Mouse (Mus musculus) heart, postnatal 10 days (tissue): ENCODE results near the gene Hmg20b. TPM values are rescaled to one million over a fixed set of nuclear protein-coding genes. Genes with fewer than 3 reads are reported as not detected.

Source experiments
- microRNA-seq, 2 experiments: library from miRNA; unstranded; fragments of <30 nt; microRNA quantifications; one replicate each; pipeline ENCODE4 v1.2.0; 2022
- total RNA-seq, 2 experiments: library from RNA; stranded (reverse); gene quantifications; 2 replicates each; pipeline ENCODE4 v1.2.3; 2021

Gene Hmg20b
- total RNA-seq, 2 experiments from 2014 or later = 88.1 to 105 TPM

Small RNA genes within 50 kb of the gene (microRNA-seq; reads per million reads assigned to microRNA genes)
- 0.24 to 0.70 reads per million in 2 experiments for gene Mir6913

Other genes with a start within 250 kb of the Hmg20b start
- gene Map2k2, start 244.6 kb downstream of the Hmg20b start, total RNA-seq = 100 to 1,000 TPM; 129 to 131 TPM
- gene Zbtb7a, start 215.3 kb downstream of the Hmg20b start, total RNA-seq = 10 to 100 TPM; 43.7 to 48.0 TPM
- gene Pias4, start 182.6 kb downstream of the Hmg20b start, total RNA-seq = 10 to 100 TPM; 14.7 to 17.8 TPM
- gene Eef2, start 173.8 kb downstream of the Hmg20b start, total RNA-seq = 1,000 to 10,000 TPM; 1,333 to 1,385 TPM
- 10 to 100 TPM; 33.3 to 39.1 TPM for gene Dapk3, start 167.5 kb downstream of the Hmg20b start, total RNA-seq
- not detected for gene 4930442H23Rik, start 166.6 kb downstream of the Hmg20b start, total RNA-seq
- 10 to 100 TPM; 11.6 to 16.5 TPM for gene Nmrk2, start 148.4 kb downstream of the Hmg20b start, total RNA-seq
- under 1 TPM; 0.24 to 0.30 TPM for gene Atcay, start 119.6 kb downstream of the Hmg20b start, total RNA-seq
- gene Zfr2, start 117.3 kb downstream of the Hmg20b start, total RNA-seq = 1 to 10 TPM; 3.8 TPM
- under 1 TPM; 0.27 to 0.38 TPM for gene Matk, start 97.5 kb downstream of the Hmg20b start, total RNA-seq
- 100 to 1,000 TPM in 1 of 2 experiments, 10 to 100 TPM in 1; 93.4 to 108 TPM for gene Mrpl54, start 83.5 kb downstream of the Hmg20b start, total RNA-seq
- gene Apba3, start 83.5 kb downstream of the Hmg20b start, total RNA-seq = 10 to 100 TPM; 66.5 to 68.3 TPM
- gene Tjp3, start 58.9 kb downstream of the Hmg20b start, total RNA-seq = under 1 TPM; 0.14 to 0.37 TPM
- gene Pip5k1c, start 57.5 kb downstream of the Hmg20b start, total RNA-seq = 10 to 100 TPM; 43.2 to 46.4 TPM
- 10 to 100 TPM; 21.0 to 23.6 TPM for gene Cactin, start 29.4 kb downstream of the Hmg20b start, total RNA-seq
- 1 to 10 TPM; 7.7 to 8.5 TPM for gene Tbxa2r, start 21.7 kb downstream of the Hmg20b start, total RNA-seq
- 1 to 10 TPM; 4.8 to 6.1 TPM for gene Gipc3, start 7.2 kb downstream of the Hmg20b start, total RNA-seq
- gene Mfsd12, start 7.0 kb upstream of the Hmg20b start, total RNA-seq = 10 to 100 TPM; 11.6 to 14.4 TPM
- gene 4930404N11Rik, start 15.3 kb upstream of the Hmg20b start, total RNA-seq = 1 to 10 TPM in 1 of 2 experiments, under 1 TPM in 1; 0.42 to 1.1 TPM
- 10 to 100 TPM; 39.7 to 41.2 TPM for gene Fzr1, start 28.0 kb upstream of the Hmg20b start, total RNA-seq
- 10 to 100 TPM; 53.2 to 57.5 TPM for gene Dohh, start 33.9 kb upstream of the Hmg20b start, total RNA-seq
- under 1 TPM; 0.74 to 0.87 TPM for gene Gm48551, start 34.0 kb upstream of the Hmg20b start, total RNA-seq
- gene Gm48552, start 38.5 kb upstream of the Hmg20b start, total RNA-seq = under 1 TPM; 0.77 to 0.98 TPM
- gene Smim24, start 42.6 kb upstream of the Hmg20b start, total RNA-seq = 1 to 10 TPM; 1.3 to 2.2 TPM
- 100 to 1,000 TPM; 139 to 163 TPM for gene Nfic, start 105.2 kb upstream of the Hmg20b start, total RNA-seq
- gene Celf5, start 132.2 kb upstream of the Hmg20b start, total RNA-seq = under 1 TPM; 0.32 to 0.48 TPM
- gene Ncln, start 145.9 kb upstream of the Hmg20b start, total RNA-seq = 10 to 100 TPM; 64.0 to 65.0 TPM
- gene S1pr4, start 149.7 kb upstream of the Hmg20b start, total RNA-seq = under 1 TPM; 0.86 to 0.87 TPM
- gene Gna15, start 173.7 kb upstream of the Hmg20b start, total RNA-seq = under 1 TPM; 0.60 to 0.74 TPM
- gene Gna11, start 194.7 kb upstream of the Hmg20b start, total RNA-seq = 10 to 100 TPM; 59.2 to 60.6 TPM
- gene Aes, start 209.0 kb upstream of the Hmg20b start, total RNA-seq = 100 to 1,000 TPM; 867 to 890 TPM
- 10 to 100 TPM in 1 of 2 experiments, 1 to 10 TPM in 1; 8.1 to 11.2 TPM for gene Tle2, start 224.1 kb upstream of the Hmg20b start, total RNA-seq